In the genomic region with DNA sequence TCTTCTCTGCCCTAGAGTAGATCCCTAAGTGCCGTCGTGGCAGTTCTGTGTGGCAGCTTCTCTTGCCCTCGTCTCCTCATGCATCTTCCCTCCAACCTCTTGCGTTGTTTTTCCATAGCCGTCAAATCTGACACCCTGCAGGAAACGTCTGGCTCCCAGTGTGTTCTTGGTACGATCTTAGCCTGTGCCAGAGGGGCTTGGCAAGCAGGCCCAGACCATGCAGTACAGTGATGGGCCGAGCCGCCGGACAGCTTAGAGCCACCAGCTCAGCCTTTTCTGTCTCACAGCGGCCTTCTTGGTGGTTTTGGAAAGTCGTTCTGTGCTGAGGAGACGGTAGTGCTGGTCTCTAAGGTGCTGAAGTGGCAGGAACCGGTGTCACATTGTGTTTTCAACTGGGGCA, we compare ENCODE assay signal across 25 mouse cellular contexts. TPM values are rescaled to one million over a fixed set of nuclear protein-coding genes. Genes with fewer than 3 reads are reported as not detected.
"Had no signal": no experiment of that assay in that cellular context is flagged by ENCODE, and none has a peak within 500 bp of the region (broad histone marks: within the 10 kb centered on the region; RNA-seq: fewer than 3 reads in every experiment).

No protein-coding gene starts in this region.

- H3K36me3 ChIP-seq: lung, embryonic 15.5 days had no signal

- H3K9me3 ChIP-seq: kidney, embryonic 15.5 days; limb, embryonic 10.5 days; limb, embryonic 13.5 days; liver, embryonic 12.5 days; liver, embryonic 15.5 days; lung, embryonic 15.5 days; megakaryocyte, embryonic 14.5 days; midbrain, embryonic 10.5 days; midbrain, embryonic 13.5 days; neural tube, embryonic 13.5 days had no signal

- DNase-seq: kidney, postnatal 10 days; kidney, postnatal 36 days; layer of hippocampus, postnatal 36 days; liver; lung, adult 18-20 months; lung, postnatal 10 days; lung, postnatal 36 days; retina, postnatal 1 day; right cerebral cortex, postnatal 25 days; thymus, adult 18-20 months; thymus, postnatal 36 days had no signal

- H3K27me3 ChIP-seq: kidney, embryonic 15.5 days; limb, embryonic 13.5 days; liver, embryonic 12.5 days; liver, embryonic 15.5 days; lung, embryonic 15.5 days; megakaryocyte, embryonic 14.5 days; midbrain, embryonic 13.5 days; neural tube, embryonic 13.5 days had no signal

- H3K27ac ChIP-seq: kidney, embryonic 15.5 days; limb, embryonic 10.5 days; limb, embryonic 13.5 days; liver, embryonic 12.5 days; liver, embryonic 15.5 days; lung, embryonic 15.5 days; midbrain, embryonic 10.5 days; midbrain, embryonic 13.5 days; neural tube, embryonic 13.5 days had no signal

- H3K4me3 ChIP-seq: kidney, embryonic 15.5 days; limb, embryonic 10.5 days; limb, embryonic 13.5 days; liver, embryonic 12.5 days; liver, embryonic 15.5 days; lung, embryonic 15.5 days; megakaryocyte, embryonic 14.5 days; midbrain, embryonic 10.5 days; midbrain, embryonic 13.5 days; myocyte; neural tube, embryonic 13.5 days had no signal

- H3K4me1 ChIP-seq: kidney, embryonic 15.5 days; limb, embryonic 10.5 days; limb, embryonic 13.5 days; liver, embryonic 12.5 days; liver, embryonic 15.5 days; midbrain, embryonic 13.5 days had no signal

- H3K9ac ChIP-seq: kidney, embryonic 15.5 days; limb, embryonic 13.5 days; liver, embryonic 12.5 days; liver, embryonic 15.5 days; lung, embryonic 15.5 days; midbrain, embryonic 13.5 days; neural tube, embryonic 13.5 days had no signal

- ATAC-seq: liver, embryonic 12.5 days; midbrain, embryonic 13.5 days; midbrain, embryonic 16.5 days had no signal

- H3K4me2 ChIP-seq: kidney, embryonic 15.5 days; limb, embryonic 13.5 days; liver, embryonic 12.5 days; liver, embryonic 15.5 days; lung, embryonic 15.5 days; midbrain, embryonic 13.5 days; neural tube, embryonic 13.5 days had no signal

RNA-seq across cellular contexts. Expression of gene Loxl4, which starts 21.1 kb away (rescaled TPM):
- total RNA-seq: monocyte, adult 5-6 weeks; neutrophil, adult 5-6 weeks had no signal
